Mouse (Mus musculus): Measurements from ENCODE around the gene Sh3rf1.

DNA sequence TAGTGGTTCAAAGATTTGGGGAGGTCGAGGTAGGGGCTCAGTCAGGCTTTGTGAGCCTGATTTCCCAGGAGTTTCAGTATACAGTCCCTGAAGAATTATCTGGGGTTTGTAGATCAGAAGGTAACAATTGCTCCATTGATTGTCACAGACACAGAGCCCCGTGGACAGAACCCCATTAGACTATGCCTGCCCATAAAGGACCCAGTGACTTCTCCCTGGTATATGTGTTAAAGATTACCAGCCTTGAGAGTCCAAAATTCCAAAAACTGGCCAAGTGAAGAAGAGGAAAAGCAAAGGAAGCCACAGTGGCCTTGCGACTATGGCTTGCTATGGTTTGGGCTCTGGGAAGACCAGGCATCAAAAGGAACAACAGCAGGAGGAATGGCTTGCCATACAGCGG is 136.7 kb downstream of the Sh3rf1 start:
- TF ChIP-seq CTCF (IDR thresholded peaks at IDR 0.05; ENCODE audit: extremely low read depth, insufficient read depth, low read length) (no peak), POLR2A (IDR thresholded peaks at IDR 0.05; ENCODE audit: extremely low read depth, insufficient read depth, low read length) (no peak)

All from cortical plate, adult 2 months (tissue).